Mouse (Mus musculus) embryonic facial prominence, embryonic 13.5 days (tissue): ENCODE measurements around the gene Gabrg3. TPM values are rescaled to one million over a fixed set of nuclear protein-coding genes. Genes with fewer than 3 reads are reported as not detected.
A peak's percentile ranks its signal among the peaks of the same experiment; 100 is the strongest.

Source experiments
- ATAC-seq: fragments of 200-750 bp; cut with Nextera tagmentation; 2 replicates; pipeline ENCODE4 v1.8.0; 2017; ENCODE audit warnings: low read depth; ENCODE audit not compliant: insufficient number of reproducible peaks, insufficient read depth, low FRiP score, low TSS enrichment
- H3K27ac ChIP-seq: fragments of 300-500 bp; sonication (generic); 2 replicates; pipeline ENCODE4 v1.5.1; 2015; ENCODE audit warnings: moderate library complexity, mild to moderate bottlenecking, inconsistent platforms
- H3K27me3 ChIP-seq: fragments of 300-500 bp; sonication (generic); 2 replicates; pipeline ENCODE4 v1.6.1; 2015; ENCODE audit warnings: mild to moderate bottlenecking, inconsistent platforms
- H3K36me3 ChIP-seq: fragments of 300-500 bp; sonication (generic); 2 replicates; pipeline ENCODE4 v1.6.1; 2015; ENCODE audit warnings: mild to moderate bottlenecking, inconsistent platforms
- H3K4me1 ChIP-seq: fragments of 300-500 bp; sonication (generic); 2 replicates; pipeline ENCODE4 v1.6.1; 2015; ENCODE audit warnings: inconsistent platforms
- H3K4me2 ChIP-seq: fragments of 300-500 bp; sonication (generic); 2 replicates; pipeline ENCODE4 v1.6.1; 2015; ENCODE audit warnings: moderate library complexity, mild to moderate bottlenecking, inconsistent platforms
- H3K4me3 ChIP-seq: fragments of 300-500 bp; sonication (generic); 2 replicates; pipeline ENCODE4 v1.5.1; 2015; ENCODE audit warnings: mild to moderate bottlenecking, inconsistent platforms
- H3K9ac ChIP-seq: fragments of 300-500 bp; sonication (generic); 2 replicates; pipeline ENCODE4 v1.6.1; 2015; ENCODE audit warnings: mild to moderate bottlenecking, inconsistent platforms
- H3K9me3 ChIP-seq: fragments of 300-500 bp; sonication (generic); 2 replicates; pipeline ENCODE4 v1.6.1; 2016; ENCODE audit warnings: inconsistent platforms
- WGBS: fragments of 180-500 bp; shearing (Covaris S2); methylation state at CpG from one replicate; pipeline ENCODE4 v1.1.7; 2015; ENCODE audit warnings: mixed read lengths; 5-methylcytosine and 5-hydroxymethylcytosine counted together
- polyA plus RNA-seq: library from polyadenylated mRNA; unstranded; fragments of >200 nt; fragmentation: Nextera tagmentation; extraction: Ambion mirVana; gene quantifications from 2 replicates; pipeline ENCODE4 v1.2.1, GENCODE M21; 2015

The Gabrg3 gene
- 1.2 and 1.5 TPM in 2 replicates for polyA plus RNA-seq

GRCm38 (mm10) chr7:57386517-57387340 lies at the start of gene Gabrg3:
TSS of gene Gabrg3 (minus strand) at chr7:57387188.
- Histone ChIP-seq H3K36me3 (no peaks in the 10 kb centered on the region), H3K27me3 (peaks cover 46% of the 10 kb centered on the region), H3K9me3 (no peaks in the 10 kb centered on the region), H3K27ac (no peak within 1 kb of the TSS), H3K9ac (peak within 1 kb of the TSS; percentile 55), H3K4me2 (peak within 1 kb of the TSS; percentile 98), H3K4me3 (peak within 1 kb of the TSS; percentile 56), H3K4me1 (peaks cover 6% of the 10 kb centered on the region; the same call in 1 of the 2 replicates)
- WGBS = under 1% methylated on average over 64 of the region's 71 CpGs
- peak; percentile 78 for ATAC-seq

- 80% methylated on average over 1 of the region's 1 CpGs for WGBS
Measured at GRCm38 (mm10) chr7:57422675-57423074, 35.7 kb upstream of the Gabrg3 start.

GRCm38 (mm10) chr7:57421044-57421443 lies 34.1 kb upstream of the Gabrg3 start:
- ATAC-seq = no peak
- Histone ChIP-seq H3K4me1 (no peaks in the 10 kb centered on the region), H3K4me3 (no peak overlapping the region), H3K27me3 (no peaks in the 10 kb centered on the region), H3K27ac (no peak overlapping the region), H3K9ac (no peak overlapping the region), H3K4me2 (no peak overlapping the region), H3K9me3 (no peaks in the 10 kb centered on the region), H3K36me3 (no peaks in the 10 kb centered on the region)
- 88% methylated on average over 1 of the region's 1 CpGs for WGBS

More at GRCm38 (mm10) chr7:57422675-57423074, 35.7 kb upstream of the Gabrg3 start:
- Histone ChIP-seq H3K4me2 (no peak overlapping the region), H3K9me3 (no peaks in the 10 kb centered on the region), H3K27me3 (no peaks in the 10 kb centered on the region), H3K4me1 (no peaks in the 10 kb centered on the region), H3K27ac (no peak overlapping the region), H3K4me3 (no peak overlapping the region), H3K9ac (no peak overlapping the region), H3K36me3 (no peaks in the 10 kb centered on the region)
- no peak for ATAC-seq

GRCm38 (mm10) chr7:57419392-57419791 lies 32.4 kb upstream of the Gabrg3 start, which contains the start of gene Gabrb3:
TSS of gene Gabrb3 (plus strand) at chr7:57419692.
- Histone ChIP-seq H3K4me2 (no peak within 1 kb of the TSS), H3K27ac (no peak within 1 kb of the TSS), H3K4me3 (no peak within 1 kb of the TSS), H3K36me3 (no peaks in the 10 kb centered on the region), H3K9me3 (no peaks in the 10 kb centered on the region), H3K27me3 (no peaks in the 10 kb centered on the region), H3K9ac (no peak within 1 kb of the TSS), H3K4me1 (no peaks in the 10 kb centered on the region)
- no peak for ATAC-seq
- WGBS = 61% methylated on average over 2 of the region's 2 CpGs

- Histone ChIP-seq H3K9ac (no peak overlapping the region), H3K4me1 (no peaks in the 10 kb centered on the region), H3K4me3 (no peak overlapping the region), H3K4me2 (no peak overlapping the region), H3K27ac (no peak overlapping the region), H3K27me3 (no peaks in the 10 kb centered on the region), H3K9me3 (no peaks in the 10 kb centered on the region), H3K36me3 (no peaks in the 10 kb centered on the region)
- 50% methylated on average over 1 of the region's 1 CpGs for WGBS
- no peak for ATAC-seq
Measured at GRCm38 (mm10) chr7:57412896-57413295, 25.9 kb upstream of the Gabrg3 start.

- no peaks in the 10 kb centered on the region for H3K4me1 ChIP-seq
- WGBS = 89% methylated on average over 4 of the region's 4 CpGs
- no peaks in the 10 kb centered on the region for H3K27me3 ChIP-seq
- H3K4me2 ChIP-seq = no peak overlapping the region
- no peaks in the 10 kb centered on the region for H3K9me3 ChIP-seq
- no peaks in the 10 kb centered on the region for H3K36me3 ChIP-seq
- H3K27ac ChIP-seq = no peak overlapping the region
- ATAC-seq = no peak
- no peak overlapping the region for H3K9ac ChIP-seq
- no peak overlapping the region for H3K4me3 ChIP-seq
Measured at GRCm38 (mm10) chr7:57411163-57411562, 24.2 kb upstream of the Gabrg3 start.

- Histone ChIP-seq H3K27ac (no peak overlapping the region), H3K9ac (no peak overlapping the region), H3K4me1 (no peaks in the 10 kb centered on the region), H3K4me3 (no peak overlapping the region), H3K4me2 (no peak overlapping the region), H3K9me3 (no peaks in the 10 kb centered on the region), H3K36me3 (no peaks in the 10 kb centered on the region), H3K27me3 (peaks cover 5% of the 10 kb centered on the region; the same call in 1 of the 2 replicates)
- WGBS = 93% methylated on average over 4 of the region's 4 CpGs
- no peak for ATAC-seq
Measured at GRCm38 (mm10) chr7:57393551-57393950, 6.6 kb upstream of the Gabrg3 start.

GRCm38 (mm10) chr7:57390046-57390445 lies 3.1 kb upstream of the Gabrg3 start:
- Histone ChIP-seq H3K4me2 (no peak overlapping the region), H3K27ac (no peak overlapping the region), H3K9me3 (no peaks in the 10 kb centered on the region), H3K4me1 (peaks cover 6% of the 10 kb centered on the region; the same call in 1 of the 2 replicates), H3K27me3 (peaks cover 39% of the 10 kb centered on the region), H3K9ac (no peak overlapping the region), H3K4me3 (no peak overlapping the region), H3K36me3 (no peaks in the 10 kb centered on the region)
- 46% methylated on average over 4 of the region's 4 CpGs for WGBS
- ATAC-seq = no peak

GRCm38 (mm10) chr7:57387341-57387654 lies 310 bp upstream of the Gabrg3 start:
- peak overlapping the region; percentile 98 for H3K4me2 ChIP-seq
- no peak for ATAC-seq
- H3K4me1 ChIP-seq = peaks cover 6% of the 10 kb centered on the region; the same call in 1 of the 2 replicates
- H3K27me3 ChIP-seq = peaks cover 46% of the 10 kb centered on the region
- peak overlapping the region; percentile 56 for H3K4me3 ChIP-seq
- H3K9me3 ChIP-seq = no peaks in the 10 kb centered on the region
- 21% methylated on average over 6 of the region's 6 CpGs for WGBS
- no peak overlapping the region for H3K27ac ChIP-seq
- peak overlapping the region; percentile 55; the same call in 1 of the 2 replicates for H3K9ac ChIP-seq
- no peaks in the 10 kb centered on the region for H3K36me3 ChIP-seq

- H3K27me3 ChIP-seq = peaks cover 43% of the 10 kb centered on the region
- ATAC-seq = 0 out of 2 replicates have a peak, but pooled peaks have one; percentile 56
Measured at GRCm38 (mm10) chr7:57384112-57384511, 2.9 kb downstream of the Gabrg3 start.

GRCm38 (mm10) chr7:57366013-57366390 lies 21.0 kb downstream of the Gabrg3 start:
- no peaks in the 10 kb centered on the region for H3K4me1 ChIP-seq
- H3K36me3 ChIP-seq = no peaks in the 10 kb centered on the region
- no peaks in the 10 kb centered on the region for H3K27me3 ChIP-seq
- no peak overlapping the region for H3K4me3 ChIP-seq
- no peak overlapping the region for H3K4me2 ChIP-seq
- H3K27ac ChIP-seq = no peak overlapping the region
- no peak overlapping the region for H3K9ac ChIP-seq
- H3K9me3 ChIP-seq = no peaks in the 10 kb centered on the region
- no peak for ATAC-seq
- WGBS = 73% methylated on average over 5 of the region's 5 CpGs

More at GRCm38 (mm10) chr7:57384112-57384511, 2.9 kb downstream of the Gabrg3 start:
- Histone ChIP-seq H3K9me3 (no peaks in the 10 kb centered on the region), H3K27ac (no peak overlapping the region), H3K4me3 (no peak overlapping the region), H3K4me2 (no peak overlapping the region), H3K9ac (no peak overlapping the region), H3K4me1 (peaks cover 6% of the 10 kb centered on the region; the same call in 1 of the 2 replicates), H3K36me3 (no peaks in the 10 kb centered on the region)
- 32% methylated on average over 4 of the region's 4 CpGs for WGBS
